Mouse (Mus musculus) forebrain, embryonic 16.5 days (tissue): ENCODE data around the gene Tcf12. TPM values are rescaled to one million over a fixed set of nuclear protein-coding genes. Genes with fewer than 3 reads are reported as not detected.

Experiments used
- ATAC-seq: fragments of 200-750 bp; cut with Nextera tagmentation; 2 replicates; pipeline ENCODE4 v1.8.0; 2017; ENCODE audit warnings: mild to moderate bottlenecking, moderate library complexity
- H3K27ac ChIP-seq: fragments of 300-500 bp; sonication (generic); 2 replicates; pipeline ENCODE4 v1.5.1; 2014; ENCODE audit warnings: low read length, control low read depth
- H3K27me3 ChIP-seq: fragments of 300-500 bp; sonication (generic); replicated peaks from 2 replicates; pipeline ENCODE4 v1.6.1; 2014; ENCODE audit warnings: low read length; ENCODE audit not compliant: control insufficient read depth, insufficient read depth
- H3K36me3 ChIP-seq: fragments of 300-500 bp; sonication (generic); 2 replicates; pipeline ENCODE4 v1.6.1; 2014; ENCODE audit not compliant: control insufficient read depth, insufficient read depth
- H3K4me1 ChIP-seq: fragments of 300-500 bp; sonication (generic); replicated peaks from 2 replicates; pipeline ENCODE4 v1.6.1; 2014; ENCODE audit warnings: low read length; ENCODE audit not compliant: control insufficient read depth, insufficient read depth
- H3K4me2 ChIP-seq: fragments of 300-500 bp; sonication (generic); 2 replicates; pipeline ENCODE4 v1.6.1; 2014; ENCODE audit warnings: mild to moderate bottlenecking, low read length, control low read depth
- H3K4me3 ChIP-seq: fragments of 300-500 bp; sonication (generic); replicated peaks from 2 replicates; pipeline ENCODE4 v1.5.1; 2014; ENCODE audit warnings: mild to moderate bottlenecking, low read length, control low read depth
- H3K9ac ChIP-seq: fragments of 300-500 bp; sonication (generic); replicated peaks from 2 replicates; pipeline ENCODE4 v1.6.1; 2014; ENCODE audit warnings: low read depth, low read length, control low read depth
- H3K9me3 ChIP-seq: fragments of 300-500 bp; sonication (generic); 2 replicates; pipeline ENCODE4 v1.6.1; 2016; ENCODE audit warnings: low read length; ENCODE audit not compliant: control insufficient read depth
- WGBS: fragments of 180-500 bp; shearing (Covaris S2); extraction: QIAGEN DNeasy Blood & Tissue Kit; methylation state at CpG from one replicate; pipeline ENCODE4 v1.1.7; 2014; 5-methylcytosine and 5-hydroxymethylcytosine counted together
- polyA plus RNA-seq: library from polyadenylated mRNA; unstranded; fragments of >200 nt; fragmentation: Nextera tagmentation; extraction: Ambion mirVana; gene quantifications from 2 replicates; pipeline ENCODE4 v1.2.1, GENCODE M21; 2015

Tcf12 gene
- 52.0 and 57.0 TPM in 2 replicates for polyA plus RNA-seq

DNA sequence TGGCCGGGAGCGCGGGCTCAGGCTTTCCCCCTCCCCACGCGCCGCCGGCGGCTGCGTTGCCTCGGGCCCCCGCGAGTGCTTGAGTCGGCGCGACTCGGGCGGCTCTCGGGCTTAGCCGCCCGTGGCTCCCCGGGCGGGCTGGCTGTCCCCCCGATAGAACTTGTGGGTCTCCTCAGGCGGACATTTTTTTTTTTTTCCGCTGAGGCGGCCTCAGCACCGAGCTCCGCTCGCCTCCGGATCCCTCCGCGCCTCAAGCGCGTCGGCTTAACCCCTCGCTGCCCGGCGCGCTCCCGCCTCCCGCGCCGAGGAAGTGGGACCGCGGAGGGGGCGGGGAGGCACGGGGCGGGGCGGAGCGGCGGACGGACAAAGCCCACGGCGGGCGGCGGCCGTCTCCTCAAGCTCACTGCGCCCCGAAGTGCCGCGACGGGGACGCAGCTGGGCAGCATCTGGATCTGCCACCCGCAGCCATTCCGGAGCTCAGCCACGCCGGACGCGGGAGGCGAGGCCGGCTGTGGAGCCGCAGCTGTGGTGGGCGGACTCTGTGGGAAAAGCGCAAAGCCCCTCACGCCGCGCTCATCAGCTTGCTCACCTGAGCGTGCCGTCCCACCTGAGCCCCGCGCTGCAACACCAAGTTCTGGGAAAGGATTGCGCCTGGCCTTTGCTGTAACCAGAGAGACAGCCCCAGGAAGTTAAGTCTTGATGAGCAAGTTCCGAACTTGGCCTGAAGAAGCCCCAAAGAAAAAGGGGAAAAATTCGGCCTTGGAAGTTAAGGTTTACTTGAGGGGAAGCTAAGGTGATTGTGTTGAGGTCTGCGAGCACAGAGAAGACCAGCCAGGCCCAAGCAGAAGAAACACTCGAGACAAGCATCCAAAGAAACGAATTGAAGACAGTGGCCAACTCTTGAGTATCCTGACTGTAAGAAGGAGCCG, at the start of gene Tcf12:
Gene Tcf12 (minus strand): TSS at position 250 of the 929 bp plus-strand sequence.
- Histone ChIP-seq H3K9ac (peak within 1 kb of the TSS; percentile 99), H3K27ac (peak within 1 kb of the TSS; percentile 97), H3K4me1 (peaks cover 11% of the 10 kb centered on the region; the same call in 1 of the 2 replicates), H3K4me3 (peak within 1 kb of the TSS; percentile 71), H3K27me3 (no peaks in the 10 kb centered on the region), H3K36me3 (no peaks in the 10 kb centered on the region), H3K9me3 (no peaks in the 10 kb centered on the region), H3K4me2 (peak within 1 kb of the TSS; percentile 93)
- 2% methylated on average over 87 of the region's 88 CpGs for WGBS
- ATAC-seq, result peak; percentile 84

DNA sequence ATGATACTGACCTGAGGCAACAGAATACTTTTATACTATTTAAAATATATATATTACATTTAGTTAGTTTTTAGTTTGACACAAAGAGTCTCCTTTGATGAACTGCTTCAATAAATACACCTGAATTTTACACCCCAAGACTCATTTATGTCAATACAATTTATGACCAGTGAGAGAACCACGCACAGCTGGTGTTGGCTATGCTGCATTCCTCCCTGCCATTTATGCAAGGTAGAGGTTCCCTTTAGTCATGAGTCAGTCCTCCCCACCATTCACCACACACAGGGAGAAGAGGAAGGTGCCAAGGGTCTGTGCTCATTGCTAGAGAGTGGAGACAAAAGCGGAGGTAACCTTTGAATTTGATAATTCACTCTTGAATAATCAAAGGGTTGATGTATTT, 46.7 kb upstream of the Tcf12 start:
- WGBS, result 71% methylated on average over 2 of the region's 2 CpGs
- no peak overlapping the region for H3K27ac ChIP-seq
- no peaks in the 10 kb centered on the region for H3K36me3 ChIP-seq
- no peak overlapping the region for H3K9ac ChIP-seq
- H3K9me3 ChIP-seq, result no peaks in the 10 kb centered on the region
- no peaks in the 10 kb centered on the region for H3K27me3 ChIP-seq
- no peak for ATAC-seq
- H3K4me1 ChIP-seq, result 0 out of 2 replicates have a peak, but pooled peaks cover 10% of the 10 kb centered on the region
- H3K4me3 ChIP-seq, result no peak overlapping the region
- no peak overlapping the region for H3K4me2 ChIP-seq

DNA sequence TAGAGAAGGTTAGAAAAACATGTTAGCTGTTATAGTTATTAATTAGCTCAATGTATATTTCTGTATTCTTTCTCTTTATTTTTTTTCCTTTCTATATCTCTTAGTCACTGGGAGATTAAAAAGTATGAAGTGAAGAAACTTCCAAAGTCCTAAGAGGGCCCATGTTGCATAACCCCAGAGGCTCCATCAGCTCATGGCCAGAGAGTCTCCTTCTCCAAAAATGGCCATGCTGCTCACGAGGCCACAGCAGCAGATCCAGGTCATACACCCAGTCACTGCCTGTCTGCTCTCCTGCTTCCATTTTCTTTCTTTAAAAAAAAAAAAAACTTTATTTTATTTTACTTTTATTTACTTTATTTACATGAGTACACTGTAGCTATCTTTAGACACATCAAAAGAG, 45.4 kb upstream of the Tcf12 start:
- no peak overlapping the region for H3K9ac ChIP-seq
- 0 out of 2 replicates have a peak, but pooled peaks cover 10% of the 10 kb centered on the region for H3K4me1 ChIP-seq
- no peak overlapping the region for H3K27ac ChIP-seq
- H3K4me3 ChIP-seq, result no peak overlapping the region
- 87% methylated on average over 1 of the region's 1 CpGs for WGBS
- H3K27me3 ChIP-seq, result no peaks in the 10 kb centered on the region
- H3K4me2 ChIP-seq, result no peak overlapping the region
- ATAC-seq, result no peak
- no peaks in the 10 kb centered on the region for H3K9me3 ChIP-seq
- no peaks in the 10 kb centered on the region for H3K36me3 ChIP-seq

DNA sequence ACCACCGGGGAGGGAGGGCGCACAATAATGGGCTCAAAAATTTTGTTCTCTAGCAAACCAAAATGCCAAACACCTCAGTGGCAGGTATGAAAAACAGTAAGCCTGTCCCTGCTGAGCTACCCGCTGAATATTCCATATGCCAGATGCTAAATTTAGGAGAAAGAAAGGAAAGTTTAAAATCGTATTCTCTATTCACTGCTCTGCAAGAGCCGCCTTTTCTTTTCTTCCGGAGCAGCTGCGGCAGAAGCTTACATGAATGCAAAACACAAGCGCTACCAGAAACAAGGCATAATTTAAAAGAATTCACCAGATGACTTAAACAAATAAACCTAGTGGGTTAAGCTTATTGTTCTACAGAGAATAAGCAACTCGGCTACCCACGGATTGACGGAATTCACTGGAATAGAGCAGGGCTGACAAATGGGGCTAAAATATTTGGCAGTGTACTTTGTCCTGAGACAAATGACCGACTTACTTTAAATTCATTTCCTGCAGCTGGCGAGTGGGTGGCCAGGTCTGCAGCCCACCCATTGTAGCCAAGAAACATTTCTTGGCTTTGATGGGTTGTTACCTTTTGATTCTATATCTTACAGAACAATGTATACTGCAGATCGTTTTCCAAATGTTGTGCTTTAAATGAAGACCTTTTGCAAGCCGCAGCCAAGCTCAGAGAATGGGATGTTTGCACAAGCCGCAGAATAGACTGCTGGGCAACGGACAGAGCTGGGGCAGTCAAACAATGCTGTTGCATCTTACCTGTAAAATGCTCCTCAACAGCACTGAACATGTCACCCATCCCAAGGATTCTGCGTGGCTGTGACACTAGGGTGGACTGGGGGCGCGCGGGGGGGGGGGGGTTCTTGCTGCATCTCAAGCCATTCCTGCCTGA, 43.8 kb upstream of the Tcf12 start:
- peak; percentile 55 for ATAC-seq
- peak overlapping the region; percentile 26 for H3K27ac ChIP-seq

DNA sequence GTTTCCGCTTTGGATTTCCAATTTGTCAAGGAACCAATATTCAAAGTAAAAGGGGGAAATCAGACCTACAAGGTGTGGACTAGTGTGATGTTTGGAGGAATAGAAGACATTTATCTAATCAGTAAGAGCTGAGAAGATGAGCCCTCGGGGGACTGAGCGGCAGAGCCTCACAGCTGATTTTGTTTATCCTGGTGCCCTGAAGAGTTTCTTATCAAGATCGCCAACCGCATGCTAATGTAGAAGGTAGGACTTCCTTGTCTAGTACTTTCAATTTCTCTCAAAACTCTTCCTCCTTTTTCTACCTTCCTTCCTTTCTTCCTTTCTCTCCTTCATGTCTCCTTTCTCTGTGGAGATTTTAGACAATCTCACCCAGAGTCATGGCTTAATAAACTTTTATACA, 32.5 kb upstream of the Tcf12 start:
- 89% methylated on average over 5 of the region's 5 CpGs for WGBS
- Histone ChIP-seq H3K36me3 (no peaks in the 10 kb centered on the region), H3K4me3 (no peak overlapping the region), H3K9ac (no peak overlapping the region), H3K27ac (no peak overlapping the region), H3K9me3 (no peaks in the 10 kb centered on the region), H3K4me1 (no peaks in the 10 kb centered on the region), H3K4me2 (no peak overlapping the region), H3K27me3 (0 out of 2 replicates have a peak, but pooled peaks cover 2% of the 10 kb centered on the region)
- ATAC-seq, result no peak

More for the DNA sequence above, 43.8 kb upstream of the Tcf12 start:
- Histone ChIP-seq H3K9me3 (no peaks in the 10 kb centered on the region), H3K36me3 (no peaks in the 10 kb centered on the region), H3K4me1 (0 out of 2 replicates have a peak, but pooled peaks cover 10% of the 10 kb centered on the region), H3K4me3 (peak overlapping the region; percentile 3), H3K4me2 (peak overlapping the region; percentile 49), H3K9ac (peak overlapping the region; percentile 33; the same call in 1 of the 2 replicates), H3K27me3 (no peaks in the 10 kb centered on the region)
- WGBS, result 11% methylated on average over 21 of the region's 21 CpGs

DNA sequence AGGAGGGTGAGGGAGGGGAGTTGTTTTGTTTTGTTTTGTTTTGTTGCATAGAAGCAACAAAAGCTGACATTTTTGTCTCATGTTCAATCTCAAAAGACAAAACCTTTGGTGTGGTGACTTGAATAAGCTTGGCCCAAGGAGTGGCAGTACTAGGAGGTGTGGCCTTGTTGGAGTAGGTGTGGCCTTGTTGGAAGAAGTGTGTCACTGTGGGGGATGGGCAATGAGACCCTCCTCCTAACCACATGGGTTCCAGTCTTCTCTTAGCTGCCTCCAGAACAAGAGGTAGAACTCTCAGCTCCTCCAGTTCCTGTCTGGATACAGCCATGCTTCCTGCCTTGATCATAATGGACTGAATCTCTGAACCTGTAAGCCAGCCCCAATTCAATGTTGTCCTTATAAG, 26.2 kb upstream of the Tcf12 start:
- Histone ChIP-seq H3K4me2 (no peak overlapping the region), H3K27ac (no peak overlapping the region), H3K4me1 (peaks cover 6% of the 10 kb centered on the region; the same call in 1 of the 2 replicates), H3K9me3 (no peaks in the 10 kb centered on the region), H3K27me3 (0 out of 2 replicates have a peak, but pooled peaks cover 2% of the 10 kb centered on the region), H3K9ac (no peak overlapping the region), H3K4me3 (no peak overlapping the region), H3K36me3 (no peaks in the 10 kb centered on the region)
- no peak for ATAC-seq

DNA sequence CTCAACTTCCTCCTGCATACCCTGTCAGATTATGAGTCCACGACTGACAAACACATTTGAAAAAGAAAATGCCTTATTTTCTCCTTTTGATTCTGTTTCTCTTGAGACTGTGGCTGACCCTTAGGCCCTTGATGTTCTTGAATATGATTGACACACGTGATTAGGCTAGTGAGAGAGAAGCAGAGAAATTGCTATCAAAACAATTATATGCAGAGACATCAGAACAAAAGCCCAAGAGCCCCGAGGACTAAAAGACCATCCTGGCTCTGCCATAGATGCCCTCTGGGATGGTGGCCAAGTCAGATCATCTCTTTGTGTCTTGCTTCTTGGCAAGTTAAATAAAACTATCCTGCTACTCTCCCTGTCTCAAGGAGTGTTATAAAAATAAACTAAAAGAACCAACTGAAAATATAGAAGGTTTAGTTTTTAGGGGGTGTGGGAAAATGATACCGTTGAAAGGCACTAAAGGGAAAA, 22.1 kb upstream of the Tcf12 start:
- Histone ChIP-seq H3K27ac (peak overlapping the region; percentile 62), H3K27me3 (no peaks in the 10 kb centered on the region), H3K4me1 (peaks cover 10% of the 10 kb centered on the region; the same call in 1 of the 2 replicates), H3K9me3 (no peaks in the 10 kb centered on the region), H3K4me3 (peak overlapping the region; percentile 61), H3K4me2 (peak overlapping the region; percentile 85), H3K9ac (no peak overlapping the region), H3K36me3 (no peaks in the 10 kb centered on the region)
- no peak for ATAC-seq
- 45% methylated on average over 4 of the region's 4 CpGs for WGBS

DNA sequence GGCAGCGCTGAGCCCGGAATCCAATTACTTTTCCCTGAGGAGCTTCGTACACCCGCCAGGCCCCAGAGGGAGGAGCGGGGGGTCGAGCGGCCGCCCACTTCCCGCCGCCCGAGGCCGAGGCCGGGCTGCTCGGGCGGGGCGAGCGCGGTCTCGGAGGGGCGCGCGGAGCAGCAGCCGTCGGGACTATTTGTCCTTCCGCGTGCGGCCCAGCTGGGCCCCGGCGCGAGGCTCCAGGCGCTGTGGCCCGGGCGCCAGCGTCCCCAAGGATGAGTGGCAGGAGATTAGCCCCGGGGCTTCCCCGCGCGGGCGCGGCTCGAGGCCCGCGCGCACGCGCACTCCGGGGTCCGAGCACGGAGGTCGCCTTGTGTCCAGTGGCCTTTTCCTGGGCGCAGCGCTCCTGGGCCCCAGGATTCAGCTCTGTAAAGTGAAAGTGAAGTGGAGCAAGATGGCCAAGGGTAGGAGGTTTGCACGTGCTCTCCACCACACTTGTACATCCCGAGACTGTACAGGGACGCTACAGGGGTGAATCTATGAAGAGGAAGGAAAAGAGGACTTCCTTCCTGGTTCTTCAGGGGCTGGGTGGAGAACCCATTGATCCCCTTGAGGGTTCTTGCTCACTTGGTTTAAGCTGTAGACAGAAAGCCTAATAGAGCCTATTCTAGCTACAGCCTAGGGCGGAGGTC, 21.6 kb upstream of the Tcf12 start:
- H3K27me3 ChIP-seq, result no peaks in the 10 kb centered on the region
- WGBS, result 2% methylated on average over 52 of the region's 56 CpGs
- peak overlapping the region; percentile 76 for H3K9ac ChIP-seq
- peak; percentile 96 for ATAC-seq
- peak overlapping the region; percentile 61 for H3K4me3 ChIP-seq
- peak overlapping the region; percentile 62 for H3K27ac ChIP-seq
- H3K36me3 ChIP-seq, result no peaks in the 10 kb centered on the region
- H3K9me3 ChIP-seq, result no peaks in the 10 kb centered on the region
- H3K4me2 ChIP-seq, result peak overlapping the region; percentile 85
- H3K4me1 ChIP-seq, result peaks cover 10% of the 10 kb centered on the region; the same call in 1 of the 2 replicates
